Mouse (Mus musculus): Measurements from ENCODE around the gene Zbtb42.
A peak's percentile ranks its signal among the peaks of the same experiment; 100 is the strongest.

Zbtb42 gene

GRCm38 (mm10) chr12:112661851-112662250 is 16.8 kb upstream of the Zbtb42 start:
- no peak for DNase-seq

GRCm38 (mm10) chr12:112663303-112663702 is 15.3 kb upstream of the Zbtb42 start:
- DNase-seq, result no peak

GRCm38 (mm10) chr12:112663716-112664115 is 14.9 kb upstream of the Zbtb42 start:
- no peak for DNase-seq

- DNase-seq, result no peak
Measured at GRCm38 (mm10) chr12:112664124-112664523, 14.5 kb upstream of the Zbtb42 start.

GRCm38 (mm10) chr12:112664656-112665055 is 14.0 kb upstream of the Zbtb42 start:
- DNase-seq, result no peak

- DNase-seq, result peak; percentile 81 to 85
Measured at GRCm38 (mm10) chr12:112665445-112665844, 13.2 kb upstream of the Zbtb42 start.

- no peak for DNase-seq
Measured at GRCm38 (mm10) chr12:112665881-112666544, 12.6 kb upstream of the Zbtb42 start.

GRCm38 (mm10) chr12:112667619-112668297 is 10.9 kb upstream of the Zbtb42 start:
- DNase-seq, result peak; percentile 56 to 66

- DNase-seq, result peak; percentile 58
Measured at GRCm38 (mm10) chr12:112670718-112671393, 7.8 kb upstream of the Zbtb42 start.

GRCm38 (mm10) chr12:112671891-112672290 is 6.7 kb upstream of the Zbtb42 start:
- DNase-seq, result no peak

- peak in 1 of 2 experiments; percentile 34 for DNase-seq
Measured at GRCm38 (mm10) chr12:112672744-112673575, 5.7 kb upstream of the Zbtb42 start.

- peak; percentile 52 to 53 for DNase-seq
Measured at GRCm38 (mm10) chr12:112673576-112674091, 5.0 kb upstream of the Zbtb42 start.

- peak; percentile 62 to 71 for DNase-seq
Measured at GRCm38 (mm10) chr12:112674132-112675011, 4.3 kb upstream of the Zbtb42 start, which contains the start of gene Akt1. Gene Akt1 (minus strand): TSS chr12:112674884.

- peak; percentile 82 to 89 for DNase-seq
Measured at GRCm38 (mm10) chr12:112675245-112676035, 3.2 kb upstream of the Zbtb42 start.

GRCm38 (mm10) chr12:112677076-112677475 is 1.6 kb upstream of the Zbtb42 start:
- DNase-seq, result no peak

GRCm38 (mm10) chr12:112677943-112678554 is 579 bp upstream of the Zbtb42 start:
- DNase-seq, result no peak

GRCm38 (mm10) chr12:112679027-112679996 is 684 bp downstream of the Zbtb42 start:
- DNase-seq, result peak; percentile 76 to 87

GRCm38 (mm10) chr12:112683351-112683750 is 4.7 kb downstream of the Zbtb42 start:
- DNase-seq, result no peak

- peak in 1 of 2 experiments; percentile 34 for DNase-seq
Measured at GRCm38 (mm10) chr12:112688458-112688857, 9.8 kb downstream of the Zbtb42 start.
